Mouse (Mus musculus) cortical plate, adult 2 months (tissue): Measurements from ENCODE around the gene Kirrel. TPM values are rescaled to one million over a fixed set of nuclear protein-coding genes. Genes with fewer than 3 reads are reported as not detected.

Source experiments
- H3K27ac ChIP-seq: fragments of 200-500 bp; 2 replicates; pipeline ENCODE4 v1.5.1; 2012; ENCODE audit warnings: low read length, control low read depth, inconsistent platforms; ENCODE audit not compliant: insufficient read depth
- H3K4me1 ChIP-seq: fragments of 200-500 bp; 2 replicates; pipeline ENCODE4 v1.6.1; 2011; ENCODE audit warnings: low read length; ENCODE audit not compliant: control insufficient read depth, insufficient read depth
- H3K4me3 ChIP-seq: fragments of 200-500 bp; 2 replicates; pipeline ENCODE4 v1.5.1; 2011; ENCODE audit warnings: mild to moderate bottlenecking, low read length, control low read depth; ENCODE audit not compliant: insufficient read depth
- CTCF ChIP-seq: fragments of 200-500 bp; IDR thresholded peaks from 2 replicates; pipeline ENCODE4 v1.5.1; 2011; ENCODE audit warnings: mild to moderate bottlenecking, control low read depth, low read length; ENCODE audit not compliant: insufficient read depth; ENCODE audit errors: extremely low read depth
- POLR2A ChIP-seq: fragments of 200-500 bp; IDR thresholded peaks from 2 replicates; pipeline ENCODE4 v1.6.1; 2011; ENCODE audit warnings: mild to moderate bottlenecking, low read length, control low read depth; ENCODE audit not compliant: insufficient read depth; ENCODE audit errors: extremely low read depth
- polyA plus RNA-seq: library from polyadenylated mRNA; depleted of rRNA; stranded (reverse); fragments of >200 nt; gene quantifications from 2 replicates; pipeline ENCODE4 v1.2.3, GENCODE M21; 2012

The Kirrel gene
- polyA plus RNA-seq, 1 experiment = 3.1 TPM

- H3K4me1 ChIP-seq = no peaks in the 10 kb centered on the region
- no peak overlapping the region for H3K27ac ChIP-seq
- TF ChIP-seq CTCF = no peak
- no peak for TF ChIP-seq POLR2A
- no peak overlapping the region for H3K4me3 ChIP-seq
These were observed 29.9 kb downstream of the Kirrel start for GRCm38 (mm10) chr3:87144476-87145240.

- Histone ChIP-seq H3K4me1 (no peaks in the 10 kb centered on the region), H3K4me3 (no peak overlapping the region), H3K27ac (no peak overlapping the region)
- TF ChIP-seq CTCF (no peak), POLR2A (no peak)
These were observed 34.3 kb downstream of the Kirrel start for GRCm38 (mm10) chr3:87140284-87140683.

GRCm38 (mm10) chr3:87136782-87137181 is 37.8 kb downstream of the Kirrel start:
- no peak overlapping the region for H3K4me3 ChIP-seq

GRCm38 (mm10) chr3:87134951-87135350 is 39.6 kb downstream of the Kirrel start:
- no peak overlapping the region for H3K27ac ChIP-seq
- H3K4me3 ChIP-seq = no peak overlapping the region
- no peaks in the 10 kb centered on the region for H3K4me1 ChIP-seq
- no peak for TF ChIP-seq POLR2A
- TF ChIP-seq CTCF = no peak

More at GRCm38 (mm10) chr3:87136782-87137181, 37.8 kb downstream of the Kirrel start:
- H3K4me1 ChIP-seq = no peaks in the 10 kb centered on the region
- no peak overlapping the region for H3K27ac ChIP-seq
- TF ChIP-seq POLR2A (no peak), CTCF (no peak)

- no peak for TF ChIP-seq POLR2A
- TF ChIP-seq CTCF = no peak
- H3K27ac ChIP-seq = no peak overlapping the region
- no peaks in the 10 kb centered on the region for H3K4me1 ChIP-seq
- H3K4me3 ChIP-seq = no peak overlapping the region
These were observed 42.7 kb downstream of the Kirrel start for GRCm38 (mm10) chr3:87131694-87132347.

GRCm38 (mm10) chr3:87130933-87131332 is 43.6 kb downstream of the Kirrel start:
- no peak overlapping the region for H3K4me3 ChIP-seq
- H3K4me1 ChIP-seq = no peaks in the 10 kb centered on the region
- no peak for TF ChIP-seq CTCF
- no peak for TF ChIP-seq POLR2A
- no peak overlapping the region for H3K27ac ChIP-seq

GRCm38 (mm10) chr3:87123795-87124194 is 50.8 kb downstream of the Kirrel start:
- no peaks in the 10 kb centered on the region for H3K4me1 ChIP-seq
- H3K4me3 ChIP-seq = no peak overlapping the region
- no peak for TF ChIP-seq CTCF
- no peak overlapping the region for H3K27ac ChIP-seq

- TF ChIP-seq CTCF = no peak
- TF ChIP-seq POLR2A = no peak
- H3K4me1 ChIP-seq = no peaks in the 10 kb centered on the region
- no peak overlapping the region for H3K27ac ChIP-seq
- no peak overlapping the region for H3K4me3 ChIP-seq
These were observed 56.3 kb downstream of the Kirrel start for GRCm38 (mm10) chr3:87118214-87118613.

- Histone ChIP-seq H3K4me1 (no peaks in the 10 kb centered on the region), H3K4me3 (no peak overlapping the region), H3K27ac (no peak overlapping the region)
- TF ChIP-seq CTCF (no peak), POLR2A (no peak)
These were observed 56.9 kb downstream of the Kirrel start for GRCm38 (mm10) chr3:87117632-87118031.
